Mouse (Mus musculus) heart, adult 2 months (tissue): Measurements from ENCODE around the gene Nsd1. TPM values are rescaled to one million over a fixed set of nuclear protein-coding genes. Genes with fewer than 3 reads are reported as not detected.

ENCODE experiments used
- DNase-seq, 2 experiments: peaks; one replicate each; pipeline ENCODE4 v3.0.0; 2021
- H3K27ac ChIP-seq: fragments of 200-600 bp; 2 replicates; pipeline ENCODE4 v1.8.1; 2022
- H3K27me3 ChIP-seq: fragments of 200-500 bp; 2 replicates; pipeline ENCODE4 v1.6.1; 2012; ENCODE audit warnings: mild to moderate bottlenecking, low read length, inconsistent platforms, mixed read lengths; ENCODE audit not compliant: control insufficient read depth, insufficient read depth
- H3K36me3 ChIP-seq: fragments of 200-500 bp; 2 replicates; pipeline ENCODE4 v1.6.1; 2012; ENCODE audit warnings: low read length, inconsistent platforms; ENCODE audit not compliant: control insufficient read depth, insufficient read depth
- H3K4me1 ChIP-seq: fragments of 200-500 bp; 2 replicates; pipeline ENCODE4 v1.6.1; 2011; ENCODE audit warnings: low read length; ENCODE audit not compliant: control insufficient read depth, insufficient read depth
- H3K4me3 ChIP-seq: fragments of 200-600 bp; 2 replicates; pipeline ENCODE4 v1.8.1; 2022
- H3K79me2 ChIP-seq: fragments of 200-500 bp; replicated peaks from 2 replicates; pipeline ENCODE4 v1.6.1; 2012; ENCODE audit warnings: mild to moderate bottlenecking, inconsistent platforms, low read length, moderate library complexity, mixed read lengths; ENCODE audit not compliant: control insufficient read depth, insufficient read depth
- H3K9ac ChIP-seq: fragments of 200-500 bp; 2 replicates; pipeline ENCODE4 v1.6.1; 2012; ENCODE audit warnings: low read depth, mild to moderate bottlenecking, control low read depth, inconsistent platforms, low read length, mixed read lengths
- CTCF ChIP-seq: fragments of 200-600 bp; IDR thresholded peaks from 2 replicates; pipeline ENCODE4 v1.8.1; 2022; ENCODE audit warnings: antibody characterized with exemption, mild to moderate bottlenecking, moderate library complexity
- EP300 ChIP-seq: fragments of 200-500 bp; IDR thresholded peaks from 2 replicates; pipeline ENCODE4 v1.6.1; 2011; ENCODE audit warnings: low read depth, low read length, control low read depth; ENCODE audit not compliant: insufficient read depth
- POLR2A ChIP-seq: fragments of 200-500 bp; IDR thresholded peaks from 2 replicates; pipeline ENCODE4 v1.6.1; 2011; ENCODE audit warnings: mild to moderate bottlenecking, low read depth, low read length, control low read depth; ENCODE audit not compliant: insufficient read depth
- WGBS: fragments of 180-500 bp; shearing (Covaris S2); methylation state at CpG from one replicate; pipeline ENCODE4 v1.1.7; 2018; 5-methylcytosine and 5-hydroxymethylcytosine counted together
- intact Hi-C: fragments of 180-260 bp; cut with DNase I; formaldehyde crosslinking; loops from one replicate; pipeline ENCODE4 v1.15.1; 2025
- polyA plus RNA-seq: library from polyadenylated mRNA; depleted of rRNA; stranded (reverse); fragments of >200 nt; gene quantifications from 2 replicates; pipeline ENCODE4 v1.2.3, GENCODE M21; 2012; rRNA removed
- total RNA-seq, 2 experiments: library from RNA; stranded (reverse); gene quantifications; 2 replicates each; pipeline ENCODE4 v1.2.3; 2021

The Nsd1 gene
- total and polyA plus RNA-seq, 3 experiments = 11.0 to 55.8 (median 52.5) TPM

DNA sequence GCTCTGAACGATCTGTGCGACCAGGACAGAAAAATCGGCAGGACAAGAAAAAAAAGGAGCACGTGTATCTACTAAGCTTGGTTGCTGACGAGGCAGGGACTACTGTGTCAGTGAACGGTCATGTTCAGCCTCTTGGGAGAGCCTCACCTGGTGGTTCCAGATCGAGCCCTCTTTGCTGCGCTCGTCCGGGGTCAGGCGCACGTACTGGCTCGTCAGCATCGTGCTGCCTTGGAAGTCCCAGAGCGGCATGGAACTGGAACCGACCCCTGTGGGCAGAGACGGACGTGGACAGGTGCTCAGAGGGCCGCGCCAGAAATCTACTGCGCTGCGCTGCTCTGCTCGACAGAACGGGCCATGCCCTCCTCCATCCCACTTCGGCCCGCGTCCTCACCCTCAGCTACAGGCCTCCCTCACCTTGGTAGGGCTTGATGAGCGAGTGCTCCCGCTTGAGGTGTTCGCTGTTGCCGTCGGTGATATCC, 152.4 kb downstream of the Nsd1 start:
- Histone ChIP-seq H3K4me1 (peaks cover 7% of the 10 kb centered on the region; the same call in 1 of the 2 replicates), H3K36me3 (peaks cover 8% of the 10 kb centered on the region), H3K27ac (peak overlapping the region; percentile 91), H3K4me3 (peak overlapping the region; percentile 97), H3K79me2 (peaks cover 7% of the 10 kb centered on the region), H3K9ac (peak overlapping the region; percentile 93), H3K27me3 (no peaks in the 10 kb centered on the region)
- DNase-seq = no peak
- under 1% methylated on average over 32 of the region's 32 CpGs for WGBS
- intact Hi-C loops = loop anchor here (2.0 kb wide), 2 partner anchors 33 to 231 kb away; partner anchors contain the start of gene Mxd3
- TF ChIP-seq POLR2A = no peak
- no peak for TF ChIP-seq EP300
- no peak for TF ChIP-seq CTCF

DNA sequence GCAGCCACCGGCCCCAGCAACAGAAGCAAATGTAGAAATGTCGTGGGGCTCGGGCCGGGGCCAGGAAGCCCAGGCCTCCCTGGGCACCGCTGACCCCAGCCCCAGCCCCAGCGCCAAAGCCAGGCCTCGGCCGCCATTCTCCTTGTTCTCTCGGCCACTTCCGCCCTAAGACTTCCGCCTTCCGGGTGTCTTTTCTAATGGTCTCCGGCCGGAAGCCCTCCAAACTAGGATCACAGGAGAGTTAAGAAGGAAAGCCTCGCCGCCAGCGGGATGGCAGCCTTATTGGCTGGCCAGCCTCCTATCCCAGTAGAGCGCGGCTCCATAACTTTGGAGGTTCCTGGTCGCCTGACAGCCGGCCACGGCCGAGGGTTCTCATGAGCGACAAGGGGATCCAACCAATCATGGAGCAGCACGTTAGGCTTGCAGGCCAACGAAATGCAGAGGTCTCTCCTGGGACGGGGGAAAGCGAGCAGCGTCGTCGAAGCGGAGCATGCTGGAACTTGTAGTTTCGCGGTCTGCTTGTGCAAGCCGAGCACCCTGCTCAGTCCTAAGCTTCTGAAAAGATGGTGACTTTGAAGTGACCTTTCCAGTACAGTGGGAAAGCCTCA, 153.0 kb downstream of the Nsd1 start, which contains the start of gene Lman2:
Gene Lman2, minus strand, starts transcription at position 331 of the 608 bp plus-strand sequence.
- H3K27me3 ChIP-seq = no peaks in the 10 kb centered on the region
- WGBS = under 1% methylated on average over 35 of the region's 35 CpGs
- peak; percentile 80 for TF ChIP-seq POLR2A
- TF ChIP-seq EP300 = 0 out of 2 replicates have a peak, but pooled peaks have one; percentile 42
- no peak for TF ChIP-seq CTCF
- H3K27ac ChIP-seq = peak within 1 kb of the TSS; percentile 91
- peak; percentile 93 to 98 for DNase-seq
- H3K4me3 ChIP-seq = peak within 1 kb of the TSS; percentile 97
- intact Hi-C loops = loop anchor here (2.0 kb wide), 2 partner anchors 34 to 230 kb away; partner anchors contain the start of gene Mxd3
- peaks cover 8% of the 10 kb centered on the region for H3K36me3 ChIP-seq
- H3K4me1 ChIP-seq = peaks cover 7% of the 10 kb centered on the region; the same call in 1 of the 2 replicates
- peaks cover 7% of the 10 kb centered on the region for H3K79me2 ChIP-seq
- peak within 1 kb of the TSS; percentile 93 for H3K9ac ChIP-seq

Other genes starting within 250 kb of the Nsd1 start
- gene Hk3, start 188.4 kb upstream of the Nsd1 start, total RNA-seq = under 1 TPM; 0.84 to 0.91 TPM
- gene Hk3, start 188.4 kb upstream of the Nsd1 start, polyA plus RNA-seq = 1.2 and 1.3 TPM in 2 replicates
- gene Uimc1, start 109.5 kb upstream of the Nsd1 start, total RNA-seq = 10 to 100 TPM; 20.3 to 20.5 TPM
- 9.9 and 11.0 TPM in 2 replicates for gene Uimc1, start 109.5 kb upstream of the Nsd1 start, polyA plus RNA-seq
- 10 to 100 TPM; 17.1 to 20.6 TPM for gene Zfp346, start 104.5 kb upstream of the Nsd1 start, total RNA-seq
- 14.3 and 23.4 TPM in 2 replicates for gene Zfp346, start 104.5 kb upstream of the Nsd1 start, polyA plus RNA-seq
- gene Gm17617, start 76.2 kb upstream of the Nsd1 start, total RNA-seq = not detected
- not detected in 2 replicates for gene Gm17617, start 76.2 kb upstream of the Nsd1 start, polyA plus RNA-seq
- gene Fgfr4, start 57.1 kb upstream of the Nsd1 start, total RNA-seq = under 1 TPM; 0.07 to 0.21 TPM
- gene Fgfr4, start 57.1 kb upstream of the Nsd1 start, polyA plus RNA-seq = 0.21 and 0.70 TPM in 2 replicates
- gene Prelid1, start 110.7 kb downstream of the Nsd1 start, total RNA-seq = 10 to 100 TPM; 37.4 to 40.8 TPM
- 67.4 and 70.1 TPM in 2 replicates for gene Prelid1, start 110.7 kb downstream of the Nsd1 start, polyA plus RNA-seq
- gene Rab24, start 112.2 kb downstream of the Nsd1 start, total RNA-seq = 10 to 100 TPM; 29.1 to 37.2 TPM
- 60.6 and 68.9 TPM in 2 replicates for gene Rab24, start 112.2 kb downstream of the Nsd1 start, polyA plus RNA-seq
- not detected for gene Mxd3, start 120.0 kb downstream of the Nsd1 start, total RNA-seq
- gene Mxd3, start 120.0 kb downstream of the Nsd1 start, polyA plus RNA-seq = 0.21 and 0.53 TPM in 2 replicates
- gene Lman2, start 153.0 kb downstream of the Nsd1 start, total RNA-seq = 10 to 100 TPM; 50.5 to 52.2 TPM
- 52.6 and 83.6 TPM in 2 replicates for gene Lman2, start 153.0 kb downstream of the Nsd1 start, polyA plus RNA-seq
- under 1 TPM; 0.23 to 0.73 TPM for gene Rgs14, start 159.9 kb downstream of the Nsd1 start, total RNA-seq
- gene Rgs14, start 159.9 kb downstream of the Nsd1 start, polyA plus RNA-seq = 0.97 and 1.9 TPM in 2 replicates
- not detected for gene Slc34a1, start 188.4 kb downstream of the Nsd1 start, total RNA-seq
- 0.16 and 0.18 TPM in 2 replicates for gene Slc34a1, start 188.4 kb downstream of the Nsd1 start, polyA plus RNA-seq
- not detected for gene Pfn3, start 205.4 kb downstream of the Nsd1 start, total RNA-seq
- gene Pfn3, start 205.4 kb downstream of the Nsd1 start, polyA plus RNA-seq = not detected in 2 replicates
- gene F12, start 217.0 kb downstream of the Nsd1 start, total RNA-seq = not detected
- 0.23 TPM in 1 of 2 replicates, not detected in the other for gene F12, start 217.0 kb downstream of the Nsd1 start, polyA plus RNA-seq
- gene Grk6, start 235.3 kb downstream of the Nsd1 start, total RNA-seq = 10 to 100 TPM; 17.1 to 19.5 TPM
- gene Grk6, start 235.3 kb downstream of the Nsd1 start, polyA plus RNA-seq = 22.5 and 29.0 TPM in 2 replicates